Mouse (Mus musculus) forebrain, embryonic 14.5 days (tissue): Measurements from ENCODE around the gene Spaca4. TPM values are rescaled to one million over a fixed set of nuclear protein-coding genes. Genes with fewer than 3 reads are reported as not detected.
A peak's percentile ranks its signal among the peaks of the same experiment; 100 is the strongest.

ENCODE experiments used
- ATAC-seq: fragments of 200-750 bp; cut with Nextera tagmentation; 2 replicates; pipeline ENCODE4 v1.8.0; 2017; ENCODE audit warnings: mild to moderate bottlenecking, moderate library complexity
- DNase-seq: peaks from one replicate; pipeline ENCODE4 v3.0.0-alpha.2; 2015; ENCODE audit warnings: low spot score
- H3K27ac ChIP-seq: fragments of 300-500 bp; sonication (generic); 2 replicates; pipeline ENCODE4 v1.5.1; 2014; ENCODE audit warnings: low read depth, mild to moderate bottlenecking, control low read depth, low read length, moderate library complexity
- H3K27me3 ChIP-seq: fragments of 300-500 bp; sonication (generic); replicated peaks from 2 replicates; pipeline ENCODE4 v1.6.1; 2014; ENCODE audit warnings: low read length, control low read depth, mixed read lengths; ENCODE audit not compliant: control insufficient read depth, insufficient read depth
- H3K36me3 ChIP-seq: fragments of 300-500 bp; sonication (generic); 2 replicates; pipeline ENCODE4 v1.6.1; 2014; ENCODE audit warnings: low read length, control low read depth; ENCODE audit not compliant: control insufficient read depth, insufficient read depth
- H3K4me1 ChIP-seq: fragments of 300-500 bp; sonication (generic); 2 replicates; pipeline ENCODE4 v1.6.1; 2014; ENCODE audit warnings: antibody characterized with exemption, low read length, control low read depth; ENCODE audit not compliant: control insufficient read depth, insufficient read depth
- H3K4me2 ChIP-seq: fragments of 300-500 bp; sonication (generic); 2 replicates; pipeline ENCODE4 v1.6.1; 2014; ENCODE audit warnings: mild to moderate bottlenecking, control low read depth, low read length
- H3K4me3 ChIP-seq: fragments of 300-500 bp; sonication (generic); 2 replicates; pipeline ENCODE4 v1.5.1; 2014; ENCODE audit warnings: low read depth, low read length, control low read depth
- H3K9ac ChIP-seq: fragments of 300-500 bp; sonication (generic); 2 replicates; pipeline ENCODE4 v1.6.1; 2014; ENCODE audit warnings: mild to moderate bottlenecking, low read length, control low read depth, moderate library complexity
- H3K9me3 ChIP-seq: fragments of 300-500 bp; sonication (generic); replicated peaks from 2 replicates; pipeline ENCODE4 v1.6.1; 2016; ENCODE audit warnings: low read length, control low read depth, mixed read lengths; ENCODE audit not compliant: control insufficient read depth
- WGBS: fragments of 180-500 bp; shearing (Covaris S2); extraction: QIAGEN DNeasy Blood & Tissue Kit; methylation state at CpG from one replicate; pipeline ENCODE4 v1.1.7; 2014; 5-methylcytosine and 5-hydroxymethylcytosine counted together
- polyA plus RNA-seq: library from polyadenylated mRNA; unstranded; fragments of >200 nt; fragmentation: Nextera tagmentation; extraction: Ambion mirVana; gene quantifications from 2 replicates; pipeline ENCODE4 v1.2.1, GENCODE M21; 2014

Gene Spaca4
- polyA plus RNA-seq, 1 experiment from 2014 or later: not detected

- Histone ChIP-seq H3K36me3 (no peaks in the 10 kb centered on the region), H3K27ac (no peak overlapping the region), H3K27me3 (no peaks in the 10 kb centered on the region), H3K4me3 (no peak overlapping the region), H3K9ac (no peak overlapping the region), H3K9me3 (no peaks in the 10 kb centered on the region), H3K4me1 (no peaks in the 10 kb centered on the region), H3K4me2 (no peak overlapping the region)
- no peak for DNase-seq
- no peak for ATAC-seq
- WGBS: 85% methylated on average over 12 of the region's 12 CpGs
Observed at GRCm38 (mm10) chr7:45741308-45741707, 15.7 kb upstream of the Spaca4 start.

- H3K9me3 ChIP-seq: no peaks in the 10 kb centered on the region
- H3K4me1 ChIP-seq: no peaks in the 10 kb centered on the region
- H3K9ac ChIP-seq: no peak overlapping the region
- ATAC-seq (no peak), DNase-seq (no peak)
- no peaks in the 10 kb centered on the region for H3K27me3 ChIP-seq
- H3K27ac ChIP-seq: no peak overlapping the region
- no peak overlapping the region for H3K4me2 ChIP-seq
- WGBS: 69% methylated on average over 10 of the region's 10 CpGs
- H3K4me3 ChIP-seq: no peak overlapping the region
- no peaks in the 10 kb centered on the region for H3K36me3 ChIP-seq
Observed at GRCm38 (mm10) chr7:45739820-45740219, 14.2 kb upstream of the Spaca4 start.

- 7% methylated on average over 9 of the region's 9 CpGs for WGBS
- H3K4me3 ChIP-seq: no peak overlapping the region
- DNase-seq (peak; percentile 94), ATAC-seq (peak; percentile 92)
- no peaks in the 10 kb centered on the region for H3K36me3 ChIP-seq
- H3K4me1 ChIP-seq: no peaks in the 10 kb centered on the region
- no peaks in the 10 kb centered on the region for H3K27me3 ChIP-seq
- H3K9ac ChIP-seq: no peak overlapping the region
- no peaks in the 10 kb centered on the region for H3K9me3 ChIP-seq
- H3K4me2 ChIP-seq: no peak overlapping the region
- H3K27ac ChIP-seq: no peak overlapping the region
Observed at GRCm38 (mm10) chr7:45739162-45739763, 13.7 kb upstream of the Spaca4 start.

- Histone ChIP-seq H3K27me3 (no peaks in the 10 kb centered on the region), H3K9ac (no peak overlapping the region), H3K4me2 (no peak overlapping the region), H3K4me3 (no peak overlapping the region), H3K27ac (no peak overlapping the region), H3K4me1 (no peaks in the 10 kb centered on the region), H3K9me3 (no peaks in the 10 kb centered on the region), H3K36me3 (peaks cover 11% of the 10 kb centered on the region; the same call in 1 of the 2 replicates)
- ATAC-seq (no peak), DNase-seq (no peak)
- 81% methylated on average over 5 of the region's 5 CpGs for whole genome bisulfite sequencing
Observed at GRCm38 (mm10) chr7:45733477-45733876, 7.9 kb upstream of the Spaca4 start.

- H3K9ac ChIP-seq: no peak overlapping the region
- H3K9me3 ChIP-seq: no peaks in the 10 kb centered on the region
- 13% methylated on average over 16 of the region's 16 CpGs for WGBS
- no peak overlapping the region for H3K4me3 ChIP-seq
- DNase-seq: peak; percentile 39
- no peak overlapping the region for H3K4me2 ChIP-seq
- H3K36me3 ChIP-seq: peaks cover 29% of the 10 kb centered on the region
- no peaks in the 10 kb centered on the region for H3K27me3 ChIP-seq
- H3K27ac ChIP-seq: no peak overlapping the region
- ATAC-seq: 0 out of 2 replicates have a peak, but pooled peaks have one; percentile 37
- no peaks in the 10 kb centered on the region for H3K4me1 ChIP-seq
Observed at GRCm38 (mm10) chr7:45730727-45731431, 5.3 kb upstream of the Spaca4 start.

- no peak for DNase-seq
- no peak overlapping the region for H3K9ac ChIP-seq
- 85% methylated on average over 3 of the region's 3 CpGs for WGBS
- no peak overlapping the region for H3K27ac ChIP-seq
- H3K9me3 ChIP-seq: no peaks in the 10 kb centered on the region
- ATAC-seq: no peak
- no peaks in the 10 kb centered on the region for H3K4me1 ChIP-seq
- no peak overlapping the region for H3K4me2 ChIP-seq
- H3K4me3 ChIP-seq: no peak overlapping the region
- H3K36me3 ChIP-seq: peaks cover 61% of the 10 kb centered on the region
- no peaks in the 10 kb centered on the region for H3K27me3 ChIP-seq
Observed at GRCm38 (mm10) chr7:45727625-45728024, 2.0 kb upstream of the Spaca4 start.

- H3K4me2 ChIP-seq: no peak overlapping the region
- H3K4me1 ChIP-seq: no peaks in the 10 kb centered on the region
- no peak for ATAC-seq
- no peak overlapping the region for H3K4me3 ChIP-seq
- 93% methylated on average over 10 of the region's 10 CpGs for WGBS
- no peaks in the 10 kb centered on the region for H3K9me3 ChIP-seq
- no peaks in the 10 kb centered on the region for H3K27me3 ChIP-seq
- no peak overlapping the region for H3K27ac ChIP-seq
- no peak for DNase-seq
- H3K9ac ChIP-seq: no peak overlapping the region
- peaks cover 73% of the 10 kb centered on the region for H3K36me3 ChIP-seq
Observed at GRCm38 (mm10) chr7:45726419-45726818, 806 bp upstream of the Spaca4 start.

GRCm38 (mm10) chr7:45725151-45725550 is 462 bp downstream of the Spaca4 start:
- Histone ChIP-seq H3K36me3 (peaks cover 86% of the 10 kb centered on the region), H3K4me3 (no peak overlapping the region), H3K27ac (no peak overlapping the region), H3K4me1 (no peaks in the 10 kb centered on the region), H3K9me3 (no peaks in the 10 kb centered on the region), H3K9ac (no peak overlapping the region), H3K4me2 (no peak overlapping the region), H3K27me3 (no peaks in the 10 kb centered on the region)
- no peak for DNase-seq
- no peak for ATAC-seq
- WGBS: 84% methylated on average over 9 of the region's 9 CpGs

- H3K27ac ChIP-seq: no peak overlapping the region
- peaks cover 88% of the 10 kb centered on the region for H3K36me3 ChIP-seq
- H3K4me2 ChIP-seq: no peak overlapping the region
- no peak overlapping the region for H3K9ac ChIP-seq
- no peaks in the 10 kb centered on the region for H3K9me3 ChIP-seq
- WGBS: 96% methylated on average over 14 of the region's 14 CpGs
- peaks cover 4% of the 10 kb centered on the region; the same call in 1 of the 2 replicates for H3K4me1 ChIP-seq
- ATAC-seq (no peak), DNase-seq (no peak)
- no peaks in the 10 kb centered on the region for H3K27me3 ChIP-seq
- H3K4me3 ChIP-seq: no peak overlapping the region
Observed at GRCm38 (mm10) chr7:45723781-45724180, 1.8 kb downstream of the Spaca4 start.
